Mouse (Mus musculus) ovary, adult 18-20 months (tissue): ENCODE measurements around the gene Igfbp2.

ENCODE experiments used
- DNase-seq: peaks from one replicate; pipeline ENCODE4 v3.0.0; 2022; ENCODE audit warnings: low spot score, mixed read lengths

Igfbp2 gene

GRCm38 (mm10) chr1:72873078-72873477 is 48.8 kb downstream of the Igfbp2 start:
- no peak for DNase-seq

GRCm38 (mm10) chr1:72873511-72874286 is 49.4 kb downstream of the Igfbp2 start:
- no peak for DNase-seq

GRCm38 (mm10) chr1:72874287-72875211 is 50.2 kb downstream of the Igfbp2 start, which contains the start of gene Igfbp5:
Gene Igfbp5, minus strand, starts transcription at chr1:72874884.
- peak; percentile 65 for DNase-seq

GRCm38 (mm10) chr1:72875708-72876107 is 51.4 kb downstream of the Igfbp2 start:
- no peak for DNase-seq

GRCm38 (mm10) chr1:72876111-72876510 is 51.8 kb downstream of the Igfbp2 start:
- DNase-seq, result no peak

GRCm38 (mm10) chr1:72877892-72878291 is 53.6 kb downstream of the Igfbp2 start:
- no peak for DNase-seq

GRCm38 (mm10) chr1:72878473-72879318 is 54.4 kb downstream of the Igfbp2 start:
- DNase-seq, result no peak

GRCm38 (mm10) chr1:72879319-72879634 is 55.0 kb downstream of the Igfbp2 start:
- no peak for DNase-seq

- DNase-seq, result no peak
These were observed 61.0 kb downstream of the Igfbp2 start for GRCm38 (mm10) chr1:72885111-72885818.

- DNase-seq, result no peak
These were observed 61.5 kb downstream of the Igfbp2 start for GRCm38 (mm10) chr1:72885819-72886169.

- no peak for DNase-seq
These were observed 63.6 kb downstream of the Igfbp2 start for GRCm38 (mm10) chr1:72887910-72888309.

- DNase-seq, result no peak
These were observed 71.5 kb downstream of the Igfbp2 start for GRCm38 (mm10) chr1:72895821-72896220.
